Mouse (Mus musculus) embryonic facial prominence, embryonic 11.5 days (tissue): Measurements from ENCODE around the gene Bspry. TPM values are rescaled to one million over a fixed set of nuclear protein-coding genes. Genes with fewer than 3 reads are reported as not detected.

Source experiments
- ATAC-seq: fragments of 200-750 bp; cut with Nextera tagmentation; replicated peaks from 2 replicates; pipeline ENCODE4 v1.8.0; 2017; ENCODE audit warnings: low read depth; ENCODE audit not compliant: insufficient number of reproducible peaks, low FRiP score, low TSS enrichment
- DNase-seq: peaks from one replicate; pipeline ENCODE4 v3.0.0-alpha.2; 2015; ENCODE audit warnings: low spot score
- H3K27ac ChIP-seq: fragments of 300-500 bp; sonication (generic); replicated peaks from 2 replicates; pipeline ENCODE4 v1.5.1; 2014; ENCODE audit warnings: mild to moderate bottlenecking, low read depth, low read length, control low read depth
- H3K27me3 ChIP-seq: fragments of 300-500 bp; sonication (generic); 2 replicates; pipeline ENCODE4 v1.6.1; 2014; ENCODE audit warnings: mild to moderate bottlenecking, low read length, moderate library complexity, mixed read lengths; ENCODE audit not compliant: control insufficient read depth, insufficient read depth
- H3K36me3 ChIP-seq: fragments of 300-500 bp; sonication (generic); replicated peaks from 2 replicates; pipeline ENCODE4 v1.6.1; 2014; ENCODE audit warnings: low read depth, mild to moderate bottlenecking, low read length, moderate library complexity, mixed read lengths; ENCODE audit not compliant: control insufficient read depth, insufficient read depth
- H3K4me1 ChIP-seq: fragments of 300-500 bp; sonication (generic); 2 replicates; pipeline ENCODE4 v1.6.1; 2014; ENCODE audit warnings: low read length, mixed read lengths; ENCODE audit not compliant: control insufficient read depth, insufficient read depth
- H3K4me2 ChIP-seq: fragments of 300-500 bp; sonication (generic); 2 replicates; pipeline ENCODE4 v1.6.1; 2014; ENCODE audit warnings: low read depth, mild to moderate bottlenecking, control low read depth, low read length, moderate library complexity
- H3K4me3 ChIP-seq: fragments of 300-500 bp; sonication (generic); 2 replicates; pipeline ENCODE4 v1.5.1; 2014; ENCODE audit warnings: low read depth, low read length, control low read depth
- H3K9ac ChIP-seq: fragments of 300-500 bp; sonication (generic); replicated peaks from 2 replicates; pipeline ENCODE4 v1.6.1; 2014; ENCODE audit warnings: mild to moderate bottlenecking, control low read depth, low read length
- H3K9me3 ChIP-seq: fragments of 300-500 bp; sonication (generic); replicated peaks from 2 replicates; pipeline ENCODE4 v1.6.1; 2016; ENCODE audit warnings: mild to moderate bottlenecking, low read length, inconsistent platforms, mixed read lengths; ENCODE audit not compliant: control insufficient read depth
- WGBS: fragments of 180-500 bp; shearing (Covaris S2); extraction: QIAGEN DNeasy Blood & Tissue Kit; methylation state at CpG from one replicate; pipeline ENCODE4 v1.1.7; 2014; 5-methylcytosine and 5-hydroxymethylcytosine counted together
- polyA plus RNA-seq: library from polyadenylated mRNA; unstranded; fragments of >200 nt; fragmentation: Nextera tagmentation; extraction: Ambion mirVana; gene quantifications from 2 replicates; pipeline ENCODE4 v1.2.1, GENCODE M21; 2014

The Bspry gene
- polyA plus RNA-seq, 1 experiment from 2014 or later, result 2.2 TPM

GRCm38 (mm10) chr4:62509946-62510345, 30.1 kb downstream of the Bspry start:
- H3K9me3 ChIP-seq, result no peaks in the 10 kb centered on the region
- no peak overlapping the region for H3K9ac ChIP-seq
- H3K4me2 ChIP-seq, result no peak overlapping the region
- no peak for DNase-seq
- H3K4me3 ChIP-seq, result no peak overlapping the region
- H3K27me3 ChIP-seq, result no peaks in the 10 kb centered on the region
- no peak for ATAC-seq
- no peaks in the 10 kb centered on the region; the same call in 1 of the 2 replicates for H3K4me1 ChIP-seq
- peaks cover 7% of the 10 kb centered on the region for H3K36me3 ChIP-seq
- H3K27ac ChIP-seq, result no peak overlapping the region
- WGBS, result 93% methylated on average over 11 of the region's 11 CpGs

- Histone ChIP-seq H3K36me3 (peaks cover 7% of the 10 kb centered on the region), H3K27ac (no peak overlapping the region), H3K4me2 (no peak overlapping the region), H3K9ac (no peak overlapping the region), H3K4me1 (peaks cover 4% of the 10 kb centered on the region), H3K4me3 (no peak overlapping the region), H3K27me3 (no peaks in the 10 kb centered on the region), H3K9me3 (no peaks in the 10 kb centered on the region)
- WGBS, result 57% methylated on average over 11 of the region's 11 CpGs
- DNase-seq (no peak), ATAC-seq (no peak)
These were observed 34.2 kb downstream of the Bspry start for GRCm38 (mm10) chr4:62513998-62514506.

- no peak overlapping the region; the same call in 1 of the 2 replicates for H3K27ac ChIP-seq
- no peak overlapping the region for H3K4me3 ChIP-seq
- peaks cover 6% of the 10 kb centered on the region for H3K36me3 ChIP-seq
- peaks cover 4% of the 10 kb centered on the region for H3K4me1 ChIP-seq
- 87% methylated on average over 7 of the region's 7 CpGs for WGBS
- H3K4me2 ChIP-seq, result no peak overlapping the region
- ATAC-seq (no peak), DNase-seq (no peak)
- H3K9me3 ChIP-seq, result no peaks in the 10 kb centered on the region
- H3K9ac ChIP-seq, result no peak overlapping the region
- no peaks in the 10 kb centered on the region for H3K27me3 ChIP-seq
These were observed 35.1 kb downstream of the Bspry start for GRCm38 (mm10) chr4:62514995-62515394.

GRCm38 (mm10) chr4:62515490-62515889, 35.6 kb downstream of the Bspry start:
- DNase-seq (no peak), ATAC-seq (no peak)
- H3K36me3 ChIP-seq, result peaks cover 5% of the 10 kb centered on the region
- H3K9ac ChIP-seq, result peak overlapping the region; percentile 43
- H3K27ac ChIP-seq, result no peak overlapping the region; the same call in 1 of the 2 replicates
- H3K4me1 ChIP-seq, result peaks cover 4% of the 10 kb centered on the region
- H3K9me3 ChIP-seq, result no peaks in the 10 kb centered on the region
- H3K27me3 ChIP-seq, result no peaks in the 10 kb centered on the region
- no peak overlapping the region for H3K4me2 ChIP-seq
- WGBS, result 79% methylated on average over 3 of the region's 3 CpGs
- no peak overlapping the region for H3K4me3 ChIP-seq

- Histone ChIP-seq H3K4me1 (peaks cover 4% of the 10 kb centered on the region), H3K27ac (no peak overlapping the region), H3K4me2 (no peak overlapping the region), H3K36me3 (peaks cover 3% of the 10 kb centered on the region; the same call in 1 of the 2 replicates), H3K4me3 (no peak overlapping the region), H3K9me3 (no peaks in the 10 kb centered on the region), H3K27me3 (no peaks in the 10 kb centered on the region), H3K9ac (peak overlapping the region; percentile 43)
- WGBS, result 38% methylated on average over 2 of the region's 2 CpGs
- ATAC-seq (no peak), DNase-seq (no peak)
These were observed 36.2 kb downstream of the Bspry start for GRCm38 (mm10) chr4:62516079-62516478.

- no peak for ATAC-seq
- WGBS, result 83% methylated on average over 1 of the region's 1 CpGs
- no peak overlapping the region for H3K4me2 ChIP-seq
These were observed 36.7 kb downstream of the Bspry start for GRCm38 (mm10) chr4:62516579-62516978.

GRCm38 (mm10) chr4:62517046-62517445, 37.2 kb downstream of the Bspry start:
- Histone ChIP-seq H3K27ac (no peak overlapping the region), H3K36me3 (no peaks in the 10 kb centered on the region; the same call in 1 of the 2 replicates), H3K4me3 (no peak overlapping the region), H3K4me1 (peaks cover 4% of the 10 kb centered on the region), H3K9ac (no peak overlapping the region), H3K27me3 (no peaks in the 10 kb centered on the region), H3K9me3 (no peaks in the 10 kb centered on the region), H3K4me2 (no peak overlapping the region; the same call in 1 of the 2 replicates)
- DNase-seq (no peak), ATAC-seq (no peak)
- 81% methylated on average over 8 of the region's 8 CpGs for WGBS

More at GRCm38 (mm10) chr4:62516579-62516978, 36.7 kb downstream of the Bspry start:
- no peak overlapping the region for H3K9ac ChIP-seq
- H3K4me3 ChIP-seq, result no peak overlapping the region
- H3K27me3 ChIP-seq, result no peaks in the 10 kb centered on the region
- no peaks in the 10 kb centered on the region for H3K9me3 ChIP-seq
- H3K27ac ChIP-seq, result no peak overlapping the region
- H3K36me3 ChIP-seq, result peaks cover 2% of the 10 kb centered on the region; the same call in 1 of the 2 replicates
- peaks cover 4% of the 10 kb centered on the region for H3K4me1 ChIP-seq
- no peak for DNase-seq

- no peak for ATAC-seq
- no peak overlapping the region for H3K4me3 ChIP-seq
- H3K4me2 ChIP-seq, result no peak overlapping the region
These were observed 37.9 kb downstream of the Bspry start for GRCm38 (mm10) chr4:62517538-62518415.

More at GRCm38 (mm10) chr4:62517538-62518415, 37.9 kb downstream of the Bspry start:
- no peaks in the 10 kb centered on the region for H3K9me3 ChIP-seq
- no peak overlapping the region; the same call in 1 of the 2 replicates for H3K9ac ChIP-seq
- DNase-seq, result no peak
- no peaks in the 10 kb centered on the region for H3K27me3 ChIP-seq
- WGBS, result 73% methylated on average over 10 of the region's 10 CpGs
- H3K27ac ChIP-seq, result no peak overlapping the region
- H3K4me1 ChIP-seq, result peaks cover 4% of the 10 kb centered on the region
- H3K36me3 ChIP-seq, result no peaks in the 10 kb centered on the region
